Mouse (Mus musculus) ES-E14 (cell line): ENCODE data around the gene Chchd2. TPM values are rescaled to one million over a fixed set of nuclear protein-coding genes. Genes with fewer than 3 reads are reported as not detected.

Source experiments
- DNase-seq: peaks from one replicate; pipeline ENCODE4 v3.0.0-alpha.2; 2013; ENCODE audit warnings: low read depth, low spot score
- H3K27ac ChIP-seq: 2 replicates; pipeline ENCODE4 v1.5.1; 2012; ENCODE audit warnings: low read depth, mild to moderate bottlenecking, low read length, moderate library complexity, mixed read lengths; ENCODE audit not compliant: poor library complexity, insufficient read depth, severe bottlenecking
- H3K36me3 ChIP-seq: 2 replicates; pipeline ENCODE4 v1.6.1; 2012; ENCODE audit warnings: mild to moderate bottlenecking, low read length, moderate library complexity, mixed read lengths; ENCODE audit not compliant: control insufficient read depth, poor library complexity, insufficient read depth, severe bottlenecking
- H3K4me1 ChIP-seq, 2 experiments: fragments of 150-350 bp in 1 of 2; sonication (generic) in 1 of 2; 2 replicates each; pipeline ENCODE4 v1.6.1; 2012; ENCODE audit warnings: low read length in 2 of 2, mild to moderate bottlenecking in 1 of 2, mixed read lengths in 1 of 2; ENCODE audit not compliant: control insufficient read depth in 2 of 2, insufficient read depth in 2 of 2, poor library complexity in 1 of 2
- H3K4me3 ChIP-seq, 2 experiments: fragments of 150-350 bp in 1 of 2; sonication (generic) in 1 of 2; 2 replicates each; pipeline ENCODE4 v1.5.1; 2012; ENCODE audit warnings: low read length in 2 of 2, low read depth in 1 of 2, mild to moderate bottlenecking in 1 of 2, mixed read lengths in 1 of 2; ENCODE audit not compliant: insufficient read depth in 1 of 2, poor library complexity in 1 of 2, severe bottlenecking in 1 of 2
- H3K9ac ChIP-seq: 2 replicates; pipeline ENCODE4 v1.6.1; 2012; ENCODE audit warnings: low read depth, mild to moderate bottlenecking, low read length, mixed read lengths; ENCODE audit not compliant: poor library complexity, insufficient read depth, severe bottlenecking
- H3K9me3 ChIP-seq: fragments of 150-350 bp; sonication (generic); 2 replicates; pipeline ENCODE4 v1.6.1; 2012; ENCODE audit warnings: low read depth, mild to moderate bottlenecking, low read length; ENCODE audit not compliant: control insufficient read depth, insufficient read depth
- CHD2 ChIP-seq: IDR thresholded peaks from 2 replicates; pipeline ENCODE4 v1.6.1; 2014; ENCODE audit warnings: mild to moderate bottlenecking, low read depth, low read length, inconsistent platforms
- HCFC1 ChIP-seq: IDR thresholded peaks from 2 replicates; pipeline ENCODE4 v1.6.1; 2012; ENCODE audit warnings: low read length, inconsistent platforms, borderline replicate concordance; ENCODE audit not compliant: insufficient read depth
- MAFK ChIP-seq: IDR thresholded peaks from 2 replicates; pipeline ENCODE4 v1.6.1; 2014; ENCODE audit warnings: mild to moderate bottlenecking, low read depth, low read length, inconsistent platforms; ENCODE audit not compliant: insufficient read depth
- ZC3H11A ChIP-seq: IDR thresholded peaks from 2 replicates; pipeline ENCODE4 v1.6.1; 2012; ENCODE audit warnings: low read depth, mild to moderate bottlenecking, inconsistent platforms, low read length, borderline replicate concordance
- ZNF384 ChIP-seq: IDR thresholded peaks from 2 replicates; pipeline ENCODE4 v1.6.1; 2012; ENCODE audit warnings: low read depth, low read length, inconsistent platforms
- in situ Hi-C, 2 experiments: fragments of 600-800 bp; cut with MboI; formaldehyde crosslinking; loops; one replicate each; pipeline ENCODE4 v1.15.1; 2025; ENCODE audit warnings: low sequenced_read_pairs in 2 of 2, inconsistent platforms in 1 of 2; ENCODE audit not compliant: unreplicated experiment in 2 of 2
- total RNA-seq: library from RNA; depleted of rRNA; stranded (reverse); fragments of 300-350 nt; gene quantifications from 2 replicates; pipeline ENCODE4 v1.2.3, GENCODE M21; 2012; rRNA removed

Chchd2 gene
- 738 and 874 TPM in 2 replicates for total RNA-seq

- Histone ChIP-seq H3K36me3 (peaks cover 18% of the 10 kb centered on the region), H3K27ac (peak within 1 kb of the TSS; percentile 83), H3K9ac (peak within 1 kb of the TSS; percentile 97), H3K4me3 (peak within 1 kb of the TSS; percentile 93 to 97), H3K4me1 (peaks cover 3 to 4% of the 10 kb centered on the region in 2 experiments; a peak in 2 of 4 replicates), H3K9me3 (no peaks in the 10 kb centered on the region)
- DNase-seq = peak; percentile 95
- peak; percentile 88 for TF ChIP-seq CHD2
- TF ChIP-seq ZNF384 = 0 out of 2 replicates have a peak, but pooled peaks have one; percentile 6
- TF ChIP-seq HCFC1 = peak; percentile 89
- no peak for TF ChIP-seq MAFK
- in situ Hi-C loops = no loop called here
Measured at GRCm38 (mm10) chr5:129886911-129887636, at the start of gene Chchd2. Gene Chchd2, minus strand, starts transcription at chr5:129887470.

DNA sequence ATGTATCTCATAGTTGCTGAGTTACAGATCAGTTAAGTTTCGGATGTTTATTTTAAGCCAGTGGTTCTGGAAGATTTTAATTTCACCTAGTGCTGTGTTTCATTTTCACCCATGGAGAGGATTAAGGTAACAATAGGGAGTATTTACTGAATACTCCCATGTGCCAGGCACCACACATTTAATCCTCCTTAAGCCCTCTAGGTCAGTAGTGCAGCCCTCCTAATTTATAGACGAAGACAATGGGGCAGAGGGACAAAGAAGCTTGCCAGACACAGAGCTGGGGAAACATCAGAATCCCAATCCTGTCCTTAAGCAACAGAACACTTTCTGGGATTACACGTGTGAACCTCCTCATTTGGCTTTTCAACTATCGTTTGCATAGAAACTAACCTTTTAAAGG lies 49.7 kb upstream of the Chchd2 start:
- no peak for DNase-seq
- Histone ChIP-seq H3K36me3 (no peaks in the 10 kb centered on the region), H3K4me3 (no peak overlapping the region), H3K9me3 (no peaks in the 10 kb centered on the region), H3K4me1 (peaks cover 2% of the 10 kb centered on the region in 2 experiments; a peak in 2 of 4 replicates), H3K9ac (no peak overlapping the region), H3K27ac (no peak overlapping the region)
- TF ChIP-seq CHD2 (no peak), MAFK (no peak)
- in situ Hi-C loops = no loop called here

- Histone ChIP-seq H3K4me1 (peaks cover 0 to 9% of the 10 kb centered on the region in 2 experiments; a peak in 2 of 4 replicates), H3K9ac (no peak overlapping the region), H3K4me3 (no peak overlapping the region), H3K27ac (no peak overlapping the region), H3K36me3 (no peaks in the 10 kb centered on the region), H3K9me3 (no peaks in the 10 kb centered on the region)
- DNase-seq = no peak
- TF ChIP-seq MAFK (no peak), ZC3H11A (no peak), CHD2 (no peak), ZNF384 (no peak), HCFC1 (no peak)
- in situ Hi-C loops = no loop called here
Measured at GRCm38 (mm10) chr5:129929924-129930855, 42.9 kb upstream of the Chchd2 start.

DNA sequence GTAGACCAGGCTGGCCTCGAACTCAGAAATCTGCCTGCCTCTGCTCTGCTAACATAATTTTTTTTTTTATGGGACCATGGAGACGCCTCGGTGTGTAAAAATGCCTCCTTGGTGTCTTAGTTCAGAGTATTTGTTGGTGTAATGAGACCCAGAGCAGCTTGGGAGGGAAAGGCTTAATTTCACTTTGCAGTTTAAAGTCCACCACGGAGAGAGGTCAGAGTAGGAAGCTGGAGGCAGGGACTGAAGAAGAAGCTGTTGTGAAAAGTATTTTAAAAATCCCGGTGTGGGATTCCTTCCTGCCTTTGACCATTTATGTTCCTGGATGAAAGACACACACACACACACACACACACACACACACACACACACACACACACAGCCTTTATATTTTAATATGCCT lies 38.7 kb upstream of the Chchd2 start:
- Histone ChIP-seq H3K9ac (no peak overlapping the region), H3K27ac (no peak overlapping the region), H3K4me3 (no peak overlapping the region), H3K4me1 (peaks cover 0 to 9% of the 10 kb centered on the region in 2 experiments; a peak in 3 of 4 replicates), H3K9me3 (no peaks in the 10 kb centered on the region), H3K36me3 (no peaks in the 10 kb centered on the region)
- no peak for DNase-seq
- in situ Hi-C loops = no loop called here
- TF ChIP-seq CHD2 = no peak
- TF ChIP-seq HCFC1 = no peak
- no peak for TF ChIP-seq ZC3H11A
- TF ChIP-seq ZNF384 = no peak
- no peak for TF ChIP-seq MAFK
